Mouse (Mus musculus) large intestine, adult 2 months (tissue): ENCODE data around the gene Cdk4. TPM values are rescaled to one million over a fixed set of nuclear protein-coding genes. Genes with fewer than 3 reads are reported as not detected.

Source experiments
- DNase-seq: peaks from one replicate; pipeline ENCODE4 v3.0.0-alpha.2; 2012; ENCODE audit warnings: low read depth, low spot score
- WGBS: fragments of 180-500 bp; shearing (Covaris S2); methylation state at CpG from one replicate; pipeline ENCODE4 v1.1.7; 2018; 5-methylcytosine and 5-hydroxymethylcytosine counted together
- polyA plus RNA-seq: library from polyadenylated mRNA; depleted of rRNA; stranded (reverse); fragments of >200 nt; gene quantifications from 2 replicates; pipeline ENCODE4 v1.2.3, GENCODE M21; 2012; rRNA removed

The Cdk4 gene
- polyA plus RNA-seq, 1 experiment = 258 TPM

GRCm38 (mm10) chr10:127091507-127092396 is 28.4 kb downstream of the Cdk4 start:
- 14% methylated on average over 50 of the region's 51 CpGs for WGBS
- no peak for DNase-seq

- WGBS = 56% methylated on average over 4 of the region's 4 CpGs
- DNase-seq = no peak
Measured at GRCm38 (mm10) chr10:127092742-127093141, 29.4 kb downstream of the Cdk4 start.

GRCm38 (mm10) chr10:127094382-127094802 is 31.1 kb downstream of the Cdk4 start:
- WGBS = 11% methylated on average over 7 of the region's 7 CpGs
- no peak for DNase-seq

GRCm38 (mm10) chr10:127098514-127098913 is 35.2 kb downstream of the Cdk4 start:
- no peak for DNase-seq
- WGBS = 87% methylated on average over 20 of the region's 20 CpGs

GRCm38 (mm10) chr10:127099191-127099590 is 35.9 kb downstream of the Cdk4 start:
- DNase-seq = no peak
- 90% methylated on average over 10 of the region's 10 CpGs for WGBS

- DNase-seq = no peak
- 91% methylated on average over 15 of the region's 15 CpGs for WGBS
Measured at GRCm38 (mm10) chr10:127099868-127100267, 36.5 kb downstream of the Cdk4 start.

GRCm38 (mm10) chr10:127100414-127100813 is 37.1 kb downstream of the Cdk4 start:
- 84% methylated on average over 8 of the region's 8 CpGs for WGBS
- no peak for DNase-seq

GRCm38 (mm10) chr10:127101151-127101550 is 37.8 kb downstream of the Cdk4 start:
- DNase-seq = no peak
- whole genome bisulfite sequencing = 82% methylated on average over 6 of the region's 6 CpGs

- 69% methylated on average over 7 of the region's 7 CpGs for WGBS
- DNase-seq = no peak
Measured at GRCm38 (mm10) chr10:127103631-127104030, 40.3 kb downstream of the Cdk4 start.

- no peak for DNase-seq
Measured at GRCm38 (mm10) chr10:127107563-127108261, 44.4 kb downstream of the Cdk4 start.

GRCm38 (mm10) chr10:127108262-127108583 is 44.9 kb downstream of the Cdk4 start:
- DNase-seq = no peak
- 78% methylated on average over 3 of the region's 3 CpGs for WGBS

More at GRCm38 (mm10) chr10:127107563-127108261, 44.4 kb downstream of the Cdk4 start:
- WGBS = 83% methylated on average over 16 of the region's 16 CpGs

GRCm38 (mm10) chr10:127111001-127111887 is 47.9 kb downstream of the Cdk4 start:
- 83% methylated on average over 15 of the region's 15 CpGs for WGBS
- DNase-seq = no peak

- 90% methylated on average over 11 of the region's 11 CpGs for WGBS
- DNase-seq = no peak
Measured at GRCm38 (mm10) chr10:127114408-127114807, 51.1 kb downstream of the Cdk4 start.

GRCm38 (mm10) chr10:127115068-127115467 is 51.7 kb downstream of the Cdk4 start:
- no peak for DNase-seq
- WGBS = 67% methylated on average over 2 of the region's 2 CpGs

Other genes starting within 250 kb of the Cdk4 start
- 7.8 and 9.3 TPM in 2 replicates for gene Atp23, start 162.2 kb upstream of the Cdk4 start, polyA plus RNA-seq
- 123 TPM in 2 replicates for gene Ctdsp2, start 84.8 kb upstream of the Cdk4 start, polyA plus RNA-seq
- gene Avil, start 62.8 kb upstream of the Cdk4 start, polyA plus RNA-seq = 1.5 and 2.1 TPM in 2 replicates
- 39.0 and 39.4 TPM in 2 replicates for gene Tsfm, start 32.7 kb upstream of the Cdk4 start, polyA plus RNA-seq
- gene Mettl1, start 22.1 kb upstream of the Cdk4 start, polyA plus RNA-seq = 20.7 and 22.6 TPM in 2 replicates
- gene Eef1akmt3, start 22.0 kb upstream of the Cdk4 start, polyA plus RNA-seq = 1.4 TPM in 2 replicates
- gene Cyp27b1, start 15.3 kb upstream of the Cdk4 start, polyA plus RNA-seq = 0.22 and 0.27 TPM in 2 replicates
- 3.2 and 3.5 TPM in 2 replicates for gene March9, start 3.4 kb upstream of the Cdk4 start, polyA plus RNA-seq
- 73.8 and 85.4 TPM in 2 replicates for gene Tspan31, start 6.7 kb downstream of the Cdk4 start, polyA plus RNA-seq
- 4.0 and 7.1 TPM in 2 replicates for gene Agap2, start 11.8 kb downstream of the Cdk4 start, polyA plus RNA-seq
- 71.3 and 102 TPM in 2 replicates for gene Os9, start 57.6 kb downstream of the Cdk4 start, polyA plus RNA-seq
- gene B4galnt1, start 101.7 kb downstream of the Cdk4 start, polyA plus RNA-seq = 247 and 361 TPM in 2 replicates
- gene Slc26a10, start 117.1 kb downstream of the Cdk4 start, polyA plus RNA-seq = 0.41 and 0.90 TPM in 2 replicates
- 16.0 and 20.5 TPM in 2 replicates for gene Arhgef25, start 126.5 kb downstream of the Cdk4 start, polyA plus RNA-seq
- 38.0 and 47.9 TPM in 2 replicates for gene Dtx3, start 132.2 kb downstream of the Cdk4 start, polyA plus RNA-seq
- 38.9 and 42.6 TPM in 2 replicates for gene Pip4k2c, start 148.1 kb downstream of the Cdk4 start, polyA plus RNA-seq
- gene Kif5a, start 199.8 kb downstream of the Cdk4 start, polyA plus RNA-seq = 1.2 and 2.0 TPM in 2 replicates
- gene Dctn2, start 202.8 kb downstream of the Cdk4 start, polyA plus RNA-seq = 181 and 201 TPM in 2 replicates
- gene Mbd6, start 225.5 kb downstream of the Cdk4 start, polyA plus RNA-seq = 27.9 and 36.8 TPM in 2 replicates
- 43.8 and 63.0 TPM in 2 replicates for gene Mars, start 248.3 kb downstream of the Cdk4 start, polyA plus RNA-seq